Mouse (Mus musculus): Measurements from ENCODE around the gene Slc12a6. TPM values are rescaled to one million over a fixed set of nuclear protein-coding genes. Genes with fewer than 3 reads are reported as not detected.

Gene Slc12a6
- polyA plus RNA-seq (2015; fragmentation: Nextera tagmentation; extraction: Ambion mirVana) = 11.0 and 11.9 TPM in 2 replicates

- H3K36me3 ChIP-seq = no peaks in the 10 kb centered on the region
- H3K9ac ChIP-seq = peak within 1 kb of the TSS; percentile 83
- peaks cover 34% of the 10 kb centered on the region for H3K4me1 ChIP-seq
- peak; percentile 92 for ATAC-seq (ENCODE audit: insufficient number of reproducible peaks, insufficient read depth, low FRiP score, low TSS enrichment, low read depth)
- peak within 1 kb of the TSS; percentile 83 for H3K4me3 ChIP-seq
- peak within 1 kb of the TSS; percentile 92 for H3K4me2 ChIP-seq
- no peaks in the 10 kb centered on the region for H3K9me3 ChIP-seq
- peak within 1 kb of the TSS; percentile 81 for H3K27ac ChIP-seq
- H3K27me3 ChIP-seq = no peaks in the 10 kb centered on the region
- under 1% methylated on average over 83 of the region's 85 CpGs for WGBS
Observed at GRCm38 (mm10) chr2:112265448-112266241, at the start of gene Slc12a6. Gene Slc12a6, plus strand, starts transcription at chr2:112265825.

DNA sequence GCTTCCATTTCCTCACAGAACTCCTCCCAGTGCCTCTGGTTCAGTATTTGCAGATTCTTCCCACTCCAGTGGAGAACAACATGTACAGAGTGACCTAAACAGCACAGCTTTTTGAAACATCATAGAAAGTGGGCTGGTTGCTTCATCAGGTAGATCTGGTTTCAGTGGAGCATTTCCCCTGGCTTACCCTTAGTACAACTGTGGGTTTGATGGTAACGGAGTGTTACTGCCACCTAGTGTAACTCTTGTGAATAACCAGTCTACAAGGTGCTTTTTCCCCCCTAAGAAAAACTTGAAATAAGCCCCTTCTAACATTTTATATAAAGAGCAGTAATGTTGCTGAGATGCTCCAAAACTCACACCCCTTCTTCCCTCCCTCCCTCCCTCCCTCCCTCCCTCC lies 49.6 kb upstream of the Slc12a6 start:
- Histone ChIP-seq H3K4me1 (no peaks in the 10 kb centered on the region), H3K9me3 (no peaks in the 10 kb centered on the region), H3K27ac (no peak overlapping the region), H3K27me3 (no peaks in the 10 kb centered on the region), H3K9ac (no peak overlapping the region), H3K36me3 (no peaks in the 10 kb centered on the region), H3K4me2 (no peak overlapping the region), H3K4me3 (no peak overlapping the region)
- ATAC-seq (ENCODE audit: insufficient number of reproducible peaks, insufficient read depth, low FRiP score, low TSS enrichment, low read depth) = no peak
- WGBS = 7% methylated on average over 1 of the region's 1 CpGs

DNA sequence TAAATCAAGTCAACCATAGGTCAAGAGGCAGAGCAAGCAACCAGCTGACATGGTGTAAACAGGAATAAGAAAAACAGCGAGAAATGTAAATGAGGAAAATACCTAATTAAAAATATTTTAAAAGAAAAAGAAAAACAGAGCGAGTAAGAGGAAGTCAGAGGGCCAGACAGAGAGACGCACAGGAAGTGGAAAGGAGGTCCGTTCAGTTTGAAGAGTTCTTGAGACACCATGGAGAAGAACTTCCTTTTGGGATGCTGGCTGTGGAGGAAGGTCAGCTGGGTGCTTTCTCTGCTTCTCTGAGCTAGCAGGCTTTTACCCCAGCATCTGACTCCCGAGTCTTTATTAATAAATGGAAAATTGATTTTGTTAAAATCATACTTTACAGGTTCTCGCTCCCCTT lies 48.0 kb upstream of the Slc12a6 start:
- Histone ChIP-seq H3K4me2 (no peak overlapping the region), H3K9me3 (no peaks in the 10 kb centered on the region), H3K9ac (no peak overlapping the region), H3K27me3 (no peaks in the 10 kb centered on the region), H3K27ac (no peak overlapping the region), H3K4me3 (no peak overlapping the region), H3K36me3 (no peaks in the 10 kb centered on the region), H3K4me1 (no peaks in the 10 kb centered on the region)
- 77% methylated on average over 6 of the region's 6 CpGs for WGBS
- ATAC-seq (ENCODE audit: insufficient number of reproducible peaks, insufficient read depth, low FRiP score, low TSS enrichment, low read depth) = no peak

DNA sequence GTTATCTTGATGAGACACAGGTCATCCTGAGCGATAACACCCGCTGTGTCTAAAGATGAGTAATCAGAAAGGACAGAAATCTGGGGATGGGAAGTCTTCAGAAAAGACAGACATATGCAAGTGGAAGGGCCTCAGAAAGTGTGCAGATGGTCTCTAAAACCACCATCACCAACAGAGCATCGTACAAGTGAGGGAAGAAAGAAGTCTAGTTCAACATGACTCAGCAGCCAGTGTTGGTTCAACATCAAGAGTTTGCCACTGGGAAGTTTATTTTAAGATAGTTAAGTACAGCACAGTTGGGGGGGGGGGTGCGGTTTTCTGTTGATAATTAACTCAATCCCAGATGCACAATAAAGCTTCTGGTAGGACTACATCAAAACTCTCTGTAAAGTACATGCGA lies 44.7 kb upstream of the Slc12a6 start:
- ATAC-seq (ENCODE audit: insufficient number of reproducible peaks, insufficient read depth, low FRiP score, low TSS enrichment, low read depth) = no peak
- Histone ChIP-seq H3K4me1 (no peaks in the 10 kb centered on the region), H3K27me3 (no peaks in the 10 kb centered on the region), H3K4me2 (no peak overlapping the region), H3K27ac (no peak overlapping the region), H3K9ac (no peak overlapping the region), H3K9me3 (no peaks in the 10 kb centered on the region), H3K4me3 (no peak overlapping the region), H3K36me3 (no peaks in the 10 kb centered on the region)
- 87% methylated on average over 5 of the region's 5 CpGs for WGBS

DNA sequence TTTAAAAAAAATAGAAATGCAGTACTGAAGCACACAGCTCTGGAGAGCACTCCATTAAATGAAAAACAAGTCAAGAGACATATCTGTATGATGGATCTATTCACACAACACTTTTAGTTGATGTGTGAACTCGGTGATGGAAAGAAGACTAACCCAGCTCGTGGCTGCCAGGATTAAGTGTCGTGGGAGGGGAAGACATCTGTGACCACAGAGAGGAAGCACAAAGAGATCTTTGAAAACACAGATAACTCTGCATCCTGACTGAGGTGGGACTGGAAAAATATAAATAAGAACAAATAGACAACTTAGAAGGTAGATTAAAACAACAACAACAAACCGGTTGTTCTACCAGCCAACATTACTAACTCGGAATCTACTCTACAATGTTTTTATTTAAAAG lies 43.0 kb upstream of the Slc12a6 start:
- no peak for ATAC-seq (ENCODE audit: insufficient number of reproducible peaks, insufficient read depth, low FRiP score, low TSS enrichment, low read depth)
- no peak overlapping the region for H3K27ac ChIP-seq
- H3K27me3 ChIP-seq = no peaks in the 10 kb centered on the region
- H3K4me1 ChIP-seq = no peaks in the 10 kb centered on the region
- H3K4me3 ChIP-seq = no peak overlapping the region
- no peaks in the 10 kb centered on the region for H3K9me3 ChIP-seq
- no peak overlapping the region for H3K9ac ChIP-seq
- H3K4me2 ChIP-seq = no peak overlapping the region
- 73% methylated on average over 5 of the region's 5 CpGs for WGBS
- H3K36me3 ChIP-seq = no peaks in the 10 kb centered on the region

- Histone ChIP-seq H3K4me1 (no peaks in the 10 kb centered on the region), H3K27me3 (no peaks in the 10 kb centered on the region)
Observed at GRCm38 (mm10) chr2:112224356-112224755, 41.3 kb upstream of the Slc12a6 start.

GRCm38 (mm10) chr2:112232623-112233022 lies 33.0 kb upstream of the Slc12a6 start:
- WGBS = 83% methylated on average over 1 of the region's 1 CpGs
- H3K27me3 ChIP-seq = no peaks in the 10 kb centered on the region
- H3K4me2 ChIP-seq = no peak overlapping the region
- H3K36me3 ChIP-seq = no peaks in the 10 kb centered on the region
- no peak overlapping the region for H3K27ac ChIP-seq
- H3K9me3 ChIP-seq = no peaks in the 10 kb centered on the region
- no peaks in the 10 kb centered on the region for H3K4me1 ChIP-seq
- H3K9ac ChIP-seq = no peak overlapping the region
- ATAC-seq (ENCODE audit: insufficient number of reproducible peaks, insufficient read depth, low FRiP score, low TSS enrichment, low read depth) = no peak
- no peak overlapping the region for H3K4me3 ChIP-seq

More at GRCm38 (mm10) chr2:112224356-112224755, 41.3 kb upstream of the Slc12a6 start:
- Histone ChIP-seq H3K27ac (no peak overlapping the region), H3K36me3 (no peaks in the 10 kb centered on the region), H3K4me2 (no peak overlapping the region), H3K9me3 (no peaks in the 10 kb centered on the region), H3K4me3 (no peak overlapping the region), H3K9ac (no peak overlapping the region)
- ATAC-seq (ENCODE audit: insufficient number of reproducible peaks, insufficient read depth, low FRiP score, low TSS enrichment, low read depth) = no peak
- WGBS = 50% methylated on average over 4 of the region's 4 CpGs

GRCm38 (mm10) chr2:112236620-112237019 lies 29.0 kb upstream of the Slc12a6 start:
- Histone ChIP-seq H3K9me3 (no peaks in the 10 kb centered on the region), H3K4me2 (no peak overlapping the region), H3K27me3 (no peaks in the 10 kb centered on the region), H3K36me3 (no peaks in the 10 kb centered on the region), H3K4me1 (peaks cover 12% of the 10 kb centered on the region; the same call in 1 of the 2 replicates), H3K27ac (no peak overlapping the region), H3K9ac (no peak overlapping the region), H3K4me3 (no peak overlapping the region)
- no peak for ATAC-seq (ENCODE audit: insufficient number of reproducible peaks, insufficient read depth, low FRiP score, low TSS enrichment, low read depth)
- WGBS = 78% methylated on average over 2 of the region's 2 CpGs

GRCm38 (mm10) chr2:112238006-112238405 lies 27.6 kb upstream of the Slc12a6 start:
- Histone ChIP-seq H3K9me3 (no peaks in the 10 kb centered on the region), H3K4me1 (peaks cover 14% of the 10 kb centered on the region; the same call in 1 of the 2 replicates), H3K4me2 (no peak overlapping the region), H3K27me3 (no peaks in the 10 kb centered on the region), H3K4me3 (no peak overlapping the region), H3K36me3 (no peaks in the 10 kb centered on the region), H3K9ac (no peak overlapping the region), H3K27ac (no peak overlapping the region)
- WGBS = 8% methylated on average over 4 of the region's 4 CpGs
- no peak for ATAC-seq (ENCODE audit: insufficient number of reproducible peaks, insufficient read depth, low FRiP score, low TSS enrichment, low read depth)

GRCm38 (mm10) chr2:112239212-112239934 lies 26.3 kb upstream of the Slc12a6 start, which contains the start of gene Lpcat4:
Gene Lpcat4, plus strand, starts transcription at chr2:112239468.
- Histone ChIP-seq H3K27me3 (no peaks in the 10 kb centered on the region), H3K36me3 (peaks cover 4% of the 10 kb centered on the region), H3K4me2 (peak within 1 kb of the TSS; percentile 89), H3K9me3 (no peaks in the 10 kb centered on the region), H3K4me1 (peaks cover 14% of the 10 kb centered on the region; the same call in 1 of the 2 replicates), H3K27ac (peak within 1 kb of the TSS; percentile 96), H3K9ac (peak within 1 kb of the TSS; percentile 83), H3K4me3 (peak within 1 kb of the TSS; percentile 80)
- ATAC-seq (ENCODE audit: insufficient number of reproducible peaks, insufficient read depth, low FRiP score, low TSS enrichment, low read depth) = peak; percentile 83
- under 1% methylated on average over 86 of the region's 94 CpGs for WGBS

- ATAC-seq (ENCODE audit: insufficient number of reproducible peaks, insufficient read depth, low FRiP score, low TSS enrichment, low read depth) = no peak; the same call in 1 of the 2 replicates
- peaks cover 14% of the 10 kb centered on the region; the same call in 1 of the 2 replicates for H3K4me1 ChIP-seq
Observed at GRCm38 (mm10) chr2:112239935-112240721, 25.5 kb upstream of the Slc12a6 start.

More at GRCm38 (mm10) chr2:112239935-112240721, 25.5 kb upstream of the Slc12a6 start:
- 1% methylated on average over 27 of the region's 28 CpGs for WGBS
- Histone ChIP-seq H3K36me3 (peaks cover 6% of the 10 kb centered on the region), H3K9ac (peak overlapping the region; percentile 83), H3K4me2 (peak overlapping the region; percentile 89), H3K4me3 (peak overlapping the region; percentile 80), H3K27ac (peak overlapping the region; percentile 96), H3K27me3 (no peaks in the 10 kb centered on the region), H3K9me3 (no peaks in the 10 kb centered on the region)

All from embryonic facial prominence, embryonic 13.5 days (tissue).